Mouse (Mus musculus) hindbrain, embryonic 16.5 days (tissue): Measurements from ENCODE around the gene Fkbp5. TPM values are rescaled to one million over a fixed set of nuclear protein-coding genes. Genes with fewer than 3 reads are reported as not detected.

ENCODE experiments used
- ATAC-seq: fragments of 200-750 bp; cut with Nextera tagmentation; 2 replicates; pipeline ENCODE4 v1.8.0; 2017; ENCODE audit warnings: moderate TSS enrichment, moderate library complexity
- H3K27ac ChIP-seq: fragments of 300-500 bp; sonication (generic); 2 replicates; pipeline ENCODE4 v1.5.1; 2014; ENCODE audit warnings: low read depth, mild to moderate bottlenecking, control low read depth, low read length, moderate library complexity
- H3K27me3 ChIP-seq: fragments of 300-500 bp; sonication (generic); replicated peaks from 2 replicates; pipeline ENCODE4 v1.6.1; 2014; ENCODE audit warnings: low read length; ENCODE audit not compliant: control insufficient read depth, insufficient read depth
- H3K36me3 ChIP-seq: fragments of 300-500 bp; sonication (generic); 2 replicates; pipeline ENCODE4 v1.6.1; 2014; ENCODE audit warnings: mild to moderate bottlenecking, low read length, moderate library complexity, mixed read lengths; ENCODE audit not compliant: control insufficient read depth, insufficient read depth
- H3K4me1 ChIP-seq: fragments of 300-500 bp; sonication (generic); 2 replicates; pipeline ENCODE4 v1.6.1; 2014; ENCODE audit warnings: low read depth, low read length; ENCODE audit not compliant: control insufficient read depth, insufficient read depth
- H3K4me2 ChIP-seq: fragments of 300-500 bp; sonication (generic); 2 replicates; pipeline ENCODE4 v1.6.1; 2014; ENCODE audit warnings: mild to moderate bottlenecking, low read length, control low read depth, moderate library complexity
- H3K4me3 ChIP-seq: fragments of 300-500 bp; sonication (generic); 2 replicates; pipeline ENCODE4 v1.5.1; 2014; ENCODE audit warnings: mild to moderate bottlenecking, low read length, control low read depth, moderate library complexity
- H3K9ac ChIP-seq: fragments of 300-500 bp; sonication (generic); 2 replicates; pipeline ENCODE4 v1.6.1; 2014; ENCODE audit warnings: low read depth, mild to moderate bottlenecking, control low read depth, low read length, moderate library complexity
- H3K9me3 ChIP-seq: fragments of 300-500 bp; sonication (generic); 2 replicates; pipeline ENCODE4 v1.6.1; 2014; ENCODE audit warnings: mild to moderate bottlenecking, low read length, moderate library complexity; ENCODE audit not compliant: control insufficient read depth
- WGBS: fragments of 180-500 bp; shearing (Covaris S2); extraction: QIAGEN DNeasy Blood & Tissue Kit; methylation state at CpG from one replicate; pipeline ENCODE4 v1.1.7; 2014; 5-methylcytosine and 5-hydroxymethylcytosine counted together
- polyA plus RNA-seq: library from polyadenylated mRNA; unstranded; fragments of >200 nt; fragmentation: Nextera tagmentation; extraction: Ambion mirVana; gene quantifications from 2 replicates; pipeline ENCODE4 v1.2.1, GENCODE M21; 2015

Gene Fkbp5
- polyA plus RNA-seq, 1 experiment from 2014 or later = 26.7 TPM

DNA sequence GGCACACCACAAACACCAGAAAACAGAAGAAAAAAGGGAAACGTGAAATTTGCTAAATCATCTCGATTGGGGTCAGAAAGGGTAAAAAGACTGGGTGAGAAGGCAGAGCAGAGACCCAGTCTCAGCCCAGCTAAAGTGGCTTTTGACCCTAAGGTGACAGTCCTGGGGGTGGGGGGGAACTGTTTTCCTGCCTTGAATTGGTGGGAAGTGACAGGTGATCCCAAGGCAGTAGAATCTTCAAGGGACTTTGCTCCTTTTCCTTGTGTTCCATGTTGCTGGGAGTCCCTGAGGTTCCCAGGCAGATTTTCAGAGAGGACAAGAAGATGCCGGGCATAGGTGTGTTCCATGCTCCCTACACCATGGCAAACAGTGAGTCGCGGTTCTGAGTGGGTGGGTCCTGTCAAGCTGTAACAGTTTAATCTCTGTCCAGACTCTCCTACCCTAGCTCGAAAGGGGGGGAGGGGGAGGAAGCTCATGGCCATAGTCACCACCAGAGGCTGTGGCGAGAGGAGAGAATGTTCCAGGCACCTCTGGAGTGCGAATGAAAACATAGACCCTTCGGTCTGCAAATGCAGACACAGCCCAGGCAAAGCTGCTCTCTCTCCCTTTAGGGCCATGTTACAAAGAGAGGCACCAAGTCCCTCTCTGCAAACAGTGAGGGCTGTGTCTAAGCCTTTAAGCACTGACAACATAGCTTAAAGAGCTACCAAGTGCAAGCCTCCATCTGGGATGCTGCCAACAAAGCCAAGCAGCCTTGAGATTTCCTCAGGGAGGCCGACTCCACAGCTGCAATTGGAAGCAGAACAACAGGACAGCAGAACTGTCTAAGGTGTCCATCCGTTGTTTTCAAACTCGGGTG, 10.1 kb upstream of the Fkbp5 start:
- Histone ChIP-seq H3K27ac (no peak overlapping the region), H3K9ac (peak overlapping the region; percentile 25; the same call in 1 of the 2 replicates)

GRCm38 (mm10) chr17:28524831-28525430, 7.6 kb upstream of the Fkbp5 start:
- H3K4me2 ChIP-seq = no peak overlapping the region
- no peak overlapping the region for H3K27ac ChIP-seq
- H3K9me3 ChIP-seq = no peaks in the 10 kb centered on the region
- no peaks in the 10 kb centered on the region for H3K36me3 ChIP-seq
- H3K27me3 ChIP-seq = peaks cover 6% of the 10 kb centered on the region
- peaks cover 14% of the 10 kb centered on the region for H3K4me1 ChIP-seq
- no peak for ATAC-seq
- H3K4me3 ChIP-seq = no peak overlapping the region
- 79% methylated on average over 4 of the region's 4 CpGs for WGBS
- H3K9ac ChIP-seq = no peak overlapping the region

More for the DNA sequence above, 10.1 kb upstream of the Fkbp5 start:
- Histone ChIP-seq H3K9me3 (no peaks in the 10 kb centered on the region), H3K4me2 (peak overlapping the region; percentile 27; the same call in 1 of the 2 replicates), H3K4me1 (peaks cover 8% of the 10 kb centered on the region), H3K4me3 (no peak overlapping the region), H3K36me3 (no peaks in the 10 kb centered on the region), H3K27me3 (no peaks in the 10 kb centered on the region)
- 48% methylated on average over 12 of the region's 12 CpGs for WGBS
- ATAC-seq = no peak

DNA sequence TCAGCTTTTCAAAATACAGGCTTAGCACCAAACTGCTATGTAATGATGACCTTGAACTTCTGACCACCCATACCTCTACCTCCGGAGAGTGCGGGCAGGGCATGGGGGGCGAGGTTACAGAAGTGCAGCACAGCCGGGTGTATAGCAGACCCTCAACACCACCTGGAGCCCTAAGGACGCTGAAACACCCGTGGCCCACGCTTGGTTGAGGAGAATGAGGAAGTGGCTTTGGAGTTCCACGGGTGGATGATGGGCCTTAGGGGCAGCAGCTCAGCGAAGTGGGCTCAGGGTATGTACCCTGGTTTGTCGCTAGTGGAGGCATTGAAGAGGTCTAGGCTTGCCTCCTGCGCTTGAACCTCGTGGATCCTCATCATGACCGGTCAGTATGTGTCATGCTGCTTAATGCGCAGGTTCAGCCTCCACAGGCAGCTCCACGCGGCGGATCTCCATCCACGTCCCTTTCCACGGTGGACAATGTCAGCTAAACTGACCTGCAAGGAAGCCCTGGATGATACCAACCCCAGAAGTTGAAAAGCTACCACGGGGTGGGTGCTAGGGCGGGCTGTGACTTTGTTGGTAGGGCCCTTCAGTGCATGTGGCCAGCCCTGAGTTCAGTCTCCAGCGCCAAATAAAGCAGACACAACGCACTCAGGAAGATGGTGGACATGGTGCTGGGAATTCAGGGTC, 6.8 kb upstream of the Fkbp5 start:
- no peak overlapping the region for H3K4me3 ChIP-seq
- no peak overlapping the region; the same call in 1 of the 2 replicates for H3K27ac ChIP-seq
- H3K4me1 ChIP-seq = peaks cover 14% of the 10 kb centered on the region
- H3K36me3 ChIP-seq = no peaks in the 10 kb centered on the region
- ATAC-seq = no peak
- H3K9ac ChIP-seq = no peak overlapping the region
- H3K4me2 ChIP-seq = peak overlapping the region; percentile 97
- WGBS = 87% methylated on average over 23 of the region's 23 CpGs
- H3K27me3 ChIP-seq = peaks cover 6% of the 10 kb centered on the region
- no peaks in the 10 kb centered on the region for H3K9me3 ChIP-seq

GRCm38 (mm10) chr17:28523355-28524008, 6.2 kb upstream of the Fkbp5 start:
- peak overlapping the region; percentile 97 for H3K27ac ChIP-seq
- peaks cover 6% of the 10 kb centered on the region for H3K27me3 ChIP-seq
- no peaks in the 10 kb centered on the region for H3K9me3 ChIP-seq
- H3K4me1 ChIP-seq = peaks cover 19% of the 10 kb centered on the region
- H3K9ac ChIP-seq = peak overlapping the region; percentile 97
- H3K4me3 ChIP-seq = peak overlapping the region; percentile 81
- WGBS = 6% methylated on average over 28 of the region's 28 CpGs
- peak overlapping the region; percentile 97 for H3K4me2 ChIP-seq
- no peak for ATAC-seq
- no peaks in the 10 kb centered on the region for H3K36me3 ChIP-seq

GRCm38 (mm10) chr17:28522623-28523354, 5.5 kb upstream of the Fkbp5 start:
- Histone ChIP-seq H3K27ac (peak overlapping the region; percentile 97), H3K4me1 (peaks cover 21% of the 10 kb centered on the region), H3K4me3 (peak overlapping the region; percentile 81), H3K9ac (peak overlapping the region; percentile 97), H3K9me3 (no peaks in the 10 kb centered on the region), H3K36me3 (no peaks in the 10 kb centered on the region), H3K27me3 (peaks cover 6% of the 10 kb centered on the region), H3K4me2 (peak overlapping the region; percentile 97)
- WGBS = under 1% methylated on average over 65 of the region's 66 CpGs
- peak; percentile 83 for ATAC-seq

DNA sequence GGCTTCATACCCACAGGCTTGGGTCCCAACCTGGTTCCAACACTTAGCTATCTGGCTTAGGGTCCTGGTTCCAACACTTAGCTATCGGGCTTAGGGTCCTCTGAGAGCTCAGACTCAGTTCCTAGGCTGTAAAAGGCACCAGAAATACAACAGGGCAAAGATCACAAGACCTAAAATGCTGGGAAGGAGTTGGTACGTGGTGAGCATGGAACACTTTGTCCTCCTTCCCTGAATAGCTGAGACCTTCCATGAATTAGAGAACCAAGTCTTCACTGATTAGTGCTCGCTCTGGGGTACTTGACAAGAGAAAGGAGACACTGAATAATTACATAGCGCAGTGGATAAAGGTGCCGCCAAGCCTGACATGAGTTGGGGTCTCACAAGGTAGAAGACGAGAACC, 4.6 kb upstream of the Fkbp5 start:
- no peaks in the 10 kb centered on the region for H3K9me3 ChIP-seq
- H3K9ac ChIP-seq = peak overlapping the region; percentile 97; the same call in 1 of the 2 replicates
- peak overlapping the region; percentile 81 for H3K4me3 ChIP-seq

DNA sequence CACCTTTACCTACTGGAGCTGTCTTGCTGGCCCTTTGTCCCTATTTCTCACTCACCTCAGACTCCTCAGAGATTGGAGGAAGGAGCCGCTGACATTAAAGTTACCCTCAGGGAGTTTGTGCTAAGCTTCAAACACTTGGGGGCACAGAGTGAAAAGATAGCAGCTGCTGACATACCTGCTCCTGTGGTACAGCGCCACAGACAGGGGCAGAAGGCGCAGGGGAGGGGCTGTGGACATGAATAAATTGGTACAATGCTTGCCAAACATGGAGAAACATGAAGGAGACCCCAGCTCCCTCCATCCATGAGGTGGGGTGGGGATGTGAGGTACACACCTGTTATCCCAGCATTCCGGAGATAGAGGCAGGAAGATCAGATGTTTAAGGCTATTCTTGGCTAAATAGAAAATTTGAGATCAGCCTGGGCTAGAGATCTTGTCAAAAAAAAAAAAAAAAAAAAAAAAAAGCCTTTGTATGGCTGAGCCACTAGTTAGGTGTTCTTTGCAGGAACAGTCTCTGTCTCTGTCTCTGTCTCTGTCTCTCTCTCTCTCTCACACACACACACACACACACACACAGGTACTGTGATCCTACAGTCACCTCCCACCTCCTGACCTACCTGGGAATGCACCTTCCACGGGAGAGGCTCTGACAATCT, 3.9 kb upstream of the Fkbp5 start:
- Histone ChIP-seq H3K27ac (no peak overlapping the region), H3K9me3 (no peaks in the 10 kb centered on the region), H3K4me3 (no peak overlapping the region), H3K36me3 (no peaks in the 10 kb centered on the region), H3K9ac (no peak overlapping the region), H3K4me2 (no peak overlapping the region), H3K27me3 (peaks cover 6% of the 10 kb centered on the region), H3K4me1 (peaks cover 21% of the 10 kb centered on the region)
- 63% methylated on average over 5 of the region's 5 CpGs for WGBS
- no peak for ATAC-seq

More for the DNA sequence above, 4.6 kb upstream of the Fkbp5 start:
- H3K27ac ChIP-seq = peak overlapping the region; percentile 97; the same call in 1 of the 2 replicates
- H3K4me1 ChIP-seq = peaks cover 21% of the 10 kb centered on the region
- H3K4me2 ChIP-seq = peak overlapping the region; percentile 97
- peaks cover 6% of the 10 kb centered on the region for H3K27me3 ChIP-seq
- no peaks in the 10 kb centered on the region for H3K36me3 ChIP-seq
- ATAC-seq = no peak
- 32% methylated on average over 6 of the region's 6 CpGs for WGBS

GRCm38 (mm10) chr17:28520561-28520960, 3.2 kb upstream of the Fkbp5 start:
- WGBS = 91% methylated on average over 4 of the region's 4 CpGs
- no peak for ATAC-seq

More at GRCm38 (mm10) chr17:28520561-28520960, 3.2 kb upstream of the Fkbp5 start:
- H3K27ac ChIP-seq = no peak overlapping the region
- no peaks in the 10 kb centered on the region for H3K36me3 ChIP-seq
- H3K27me3 ChIP-seq = peaks cover 6% of the 10 kb centered on the region
- H3K9me3 ChIP-seq = no peaks in the 10 kb centered on the region
- H3K9ac ChIP-seq = no peak overlapping the region
- H3K4me2 ChIP-seq = no peak overlapping the region
- H3K4me3 ChIP-seq = no peak overlapping the region
- H3K4me1 ChIP-seq = peaks cover 21% of the 10 kb centered on the region
